Mouse (Mus musculus): ENCODE results near the gene Mrpl24.

Mrpl24 gene

DNA sequence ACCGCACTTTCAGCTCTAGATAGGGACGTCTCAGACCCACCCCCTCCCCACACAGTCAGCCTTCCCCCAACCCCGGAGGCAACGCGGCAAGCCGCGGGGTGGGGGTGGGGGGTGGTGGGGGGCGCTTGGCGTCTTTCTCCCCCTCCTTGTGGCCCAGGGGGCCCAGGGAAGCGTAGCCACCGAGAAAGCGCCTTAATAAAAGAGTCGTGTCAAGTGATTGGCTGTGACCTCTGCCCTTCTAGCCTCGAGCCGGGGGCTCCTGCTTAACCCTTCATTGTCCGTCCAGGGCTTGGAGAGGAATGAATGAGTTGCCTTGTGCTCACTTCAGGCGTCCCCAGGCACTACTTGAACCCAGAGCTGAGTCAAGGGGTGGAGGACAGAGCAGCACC is 28.5 kb downstream of the Mrpl24 start:
- no peak for DNase-seq (ENCODE audit: low spot score)

DNA sequence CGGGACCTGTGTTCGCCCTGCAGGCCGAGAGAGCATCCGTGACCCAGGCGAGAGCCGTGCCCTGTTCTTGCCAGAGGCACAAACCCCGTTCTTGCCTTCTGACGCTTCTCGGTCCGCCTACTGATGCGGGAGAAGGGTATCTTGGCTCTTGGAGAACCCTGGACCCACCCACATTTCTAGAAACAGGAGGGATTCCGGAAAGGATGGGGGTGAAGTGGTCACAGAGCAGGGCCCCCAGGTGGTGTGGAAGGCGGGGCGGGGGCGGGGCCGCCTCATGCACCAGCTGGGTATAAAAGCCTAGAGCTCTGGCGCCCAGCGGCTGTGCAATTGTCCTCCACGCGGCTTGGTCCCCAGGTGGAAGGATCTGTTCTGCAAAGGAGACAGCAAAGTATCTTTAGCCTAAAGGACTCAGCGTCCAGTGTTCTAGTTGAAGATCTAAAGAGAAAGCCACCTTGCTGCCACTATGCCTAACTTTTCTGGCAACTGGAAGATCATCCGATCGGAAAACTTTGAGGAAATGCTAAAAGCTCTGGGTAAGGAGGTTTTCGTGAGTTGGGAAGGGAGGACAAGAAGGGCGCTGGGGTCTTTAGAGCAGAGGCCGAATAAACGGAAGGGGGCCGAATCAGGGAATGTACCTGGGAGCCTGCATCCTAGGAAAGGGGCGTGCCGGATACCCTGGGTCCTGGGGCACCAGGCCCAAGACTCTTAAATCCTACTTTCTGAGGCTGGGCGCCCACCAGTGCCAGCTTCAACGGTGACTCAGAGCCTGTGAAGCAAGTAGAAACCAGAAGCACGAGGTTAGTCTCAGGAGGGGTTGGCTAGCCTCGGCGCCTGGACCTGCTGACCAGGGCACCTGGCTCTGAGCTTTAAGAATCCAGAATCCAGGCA is 29.3 kb downstream of the Mrpl24 start, which contains the start of gene Crabp2:
Crabp2 (plus strand) TSS at position 289 of the 888 bp plus-strand sequence.
- DNase-seq (ENCODE audit: low spot score): no peak

DNA sequence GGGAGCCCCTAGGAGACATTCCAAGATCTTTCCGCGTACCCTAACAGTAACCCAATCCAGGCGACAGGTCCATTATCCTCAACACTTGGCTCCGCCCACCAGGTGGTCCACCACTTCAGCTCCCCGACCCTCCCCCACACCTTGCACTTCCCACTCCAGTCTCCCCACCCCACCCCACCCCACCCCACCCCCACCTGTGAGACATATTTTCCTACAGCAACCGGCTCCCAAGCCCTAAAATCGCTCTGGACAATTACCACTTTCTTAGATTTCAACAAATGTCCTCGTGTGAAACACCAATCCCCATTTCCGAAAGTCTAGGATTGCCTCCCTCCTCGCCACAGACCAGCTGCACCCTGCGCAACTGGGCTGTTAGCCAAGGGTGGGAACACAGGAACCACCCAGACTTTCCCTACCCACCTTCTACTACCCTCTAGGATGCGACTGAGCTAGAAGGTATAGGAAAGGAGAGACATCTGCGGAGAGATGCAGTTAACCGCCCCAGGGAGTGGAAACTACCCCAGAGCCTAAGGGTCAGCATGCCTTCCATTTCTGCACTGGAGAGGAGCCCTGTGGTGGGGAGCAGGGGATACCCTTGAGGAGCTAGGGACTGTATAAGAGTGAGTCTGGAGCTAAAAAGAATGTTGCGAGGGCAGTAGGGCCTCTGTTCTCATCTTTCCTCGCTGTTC is 30.1 kb downstream of the Mrpl24 start:
- no peak for DNase-seq (ENCODE audit: low spot score)

DNA sequence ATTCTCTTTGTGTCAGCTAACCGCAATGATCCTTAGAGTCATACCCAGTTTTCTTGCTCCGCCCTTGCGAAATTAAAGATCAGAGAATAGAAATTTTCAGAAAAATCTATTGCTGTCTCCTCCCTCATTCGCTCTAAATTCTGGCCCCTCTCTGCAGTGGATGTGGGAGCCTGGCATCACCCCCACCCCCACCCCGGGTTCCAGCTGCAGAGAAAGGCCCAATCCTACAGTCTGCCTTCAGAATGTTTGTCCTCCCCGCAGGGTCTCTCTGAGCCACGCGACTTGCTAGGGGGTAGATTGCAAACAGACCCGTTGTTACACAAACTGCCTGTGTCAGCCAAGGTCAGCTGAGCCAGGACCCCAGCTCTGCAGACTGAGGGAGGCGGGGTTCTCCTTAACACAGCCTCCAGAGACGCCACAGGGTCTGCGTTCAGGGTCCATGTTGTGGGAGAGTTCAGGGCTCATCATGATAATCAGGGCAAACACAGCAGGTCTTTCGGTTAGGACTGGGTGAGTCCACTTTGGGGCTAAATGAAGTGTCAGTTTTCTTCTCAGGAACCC is 30.7 kb downstream of the Mrpl24 start:
- no peak for DNase-seq (ENCODE audit: low spot score)

DNA sequence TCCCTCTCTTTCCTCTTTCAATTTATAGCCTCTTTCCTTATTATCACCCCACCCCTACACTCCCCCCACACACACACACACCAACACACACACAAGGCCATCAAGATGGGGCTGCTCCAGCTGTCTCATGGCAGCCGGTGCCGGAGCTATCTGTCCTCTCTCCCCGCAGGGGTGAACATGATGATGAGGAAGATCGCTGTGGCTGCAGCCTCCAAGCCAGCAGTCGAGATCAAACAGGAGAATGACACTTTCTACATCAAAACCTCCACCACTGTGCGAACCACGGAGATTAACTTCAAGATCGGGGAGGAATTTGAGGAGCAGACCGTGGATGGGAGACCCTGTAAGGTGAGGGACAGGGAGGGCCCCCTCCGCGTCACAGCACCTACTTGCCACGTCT is 32.6 kb downstream of the Mrpl24 start:
- DNase-seq (ENCODE audit: low spot score): no peak

DNA sequence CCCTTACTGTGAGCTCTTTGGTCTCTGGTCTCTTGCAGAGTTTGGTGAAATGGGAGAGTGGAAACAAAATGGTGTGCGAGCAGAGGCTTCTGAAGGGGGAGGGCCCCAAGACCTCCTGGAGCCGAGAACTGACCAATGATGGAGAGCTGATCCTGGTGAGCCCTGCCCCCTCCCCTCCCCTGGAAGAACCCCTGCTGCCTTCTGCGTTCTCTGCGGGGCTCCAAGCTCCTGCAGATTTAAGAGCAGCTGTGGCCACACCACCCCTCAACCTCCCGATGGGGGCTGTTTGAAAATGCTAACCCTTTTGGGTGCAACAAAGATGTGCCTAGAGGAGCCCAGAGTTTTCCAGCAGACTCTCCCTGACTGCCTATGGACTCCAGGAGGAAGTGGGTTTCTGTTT is 33.1 kb downstream of the Mrpl24 start:
- no peak for DNase-seq (ENCODE audit: low spot score)

DNA sequence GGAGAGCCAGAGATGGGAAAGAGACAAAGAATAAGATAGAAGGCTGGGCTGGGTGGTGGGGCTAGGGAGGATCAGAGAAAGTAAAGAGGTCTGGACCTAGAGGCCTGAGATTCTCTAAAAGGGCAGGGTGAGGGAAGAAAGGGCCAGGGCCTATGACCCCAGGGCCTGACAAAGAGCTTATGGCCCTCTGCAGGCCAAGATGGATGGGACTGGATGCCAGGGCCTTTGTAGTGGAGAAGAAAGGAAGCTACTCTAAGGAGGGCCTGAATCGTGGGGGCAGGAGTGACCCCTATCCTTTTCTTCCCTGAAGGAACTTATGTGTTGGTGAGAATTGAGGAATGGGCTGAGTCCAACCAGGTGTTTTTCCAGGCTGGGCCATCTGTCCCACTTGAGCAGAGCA is 38.8 kb downstream of the Mrpl24 start:
- DNase-seq (ENCODE audit: low spot score): no peak

DNA sequence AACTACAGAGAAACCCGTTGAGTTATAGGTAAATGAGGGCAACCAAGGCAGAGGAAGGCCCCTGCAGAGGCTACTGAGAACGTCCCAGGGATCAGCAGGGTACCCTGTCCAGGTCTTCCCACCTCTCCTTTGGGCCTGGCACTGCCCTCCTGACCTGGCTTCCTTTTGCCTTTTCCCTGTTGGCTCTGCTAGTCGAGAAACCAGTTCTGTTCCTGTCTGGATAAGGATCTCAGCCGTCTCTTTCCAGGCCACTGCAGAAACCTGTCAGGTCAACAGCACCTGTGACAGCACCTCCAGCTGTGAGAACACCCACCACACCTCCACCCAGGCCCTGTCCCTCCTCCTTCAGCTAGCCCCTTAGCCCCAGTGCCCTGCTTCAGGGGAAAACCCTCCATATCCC is 39.2 kb downstream of the Mrpl24 start:
- no peak for DNase-seq (ENCODE audit: low spot score)

DNA sequence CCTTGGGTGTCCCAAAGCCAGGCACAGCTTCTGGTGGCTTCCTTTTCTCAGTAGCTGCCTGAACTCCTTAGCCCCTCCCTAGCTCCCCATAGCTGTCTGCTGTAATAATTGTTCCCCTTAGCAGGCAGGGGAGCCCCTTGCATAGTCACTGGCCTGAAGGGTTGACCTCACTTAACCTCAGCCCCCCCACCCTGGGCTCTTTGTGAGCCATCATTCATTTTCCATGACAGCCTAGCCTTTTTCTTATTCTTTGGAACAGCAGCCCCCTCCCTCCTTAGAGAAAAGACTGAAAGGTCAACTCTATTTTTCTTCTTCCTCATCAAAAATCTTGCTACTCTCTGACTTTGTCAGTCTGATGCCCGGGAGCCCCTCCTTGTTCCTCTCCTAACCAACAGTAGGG is 39.7 kb downstream of the Mrpl24 start:
- DNase-seq (ENCODE audit: low spot score): no peak

DNA sequence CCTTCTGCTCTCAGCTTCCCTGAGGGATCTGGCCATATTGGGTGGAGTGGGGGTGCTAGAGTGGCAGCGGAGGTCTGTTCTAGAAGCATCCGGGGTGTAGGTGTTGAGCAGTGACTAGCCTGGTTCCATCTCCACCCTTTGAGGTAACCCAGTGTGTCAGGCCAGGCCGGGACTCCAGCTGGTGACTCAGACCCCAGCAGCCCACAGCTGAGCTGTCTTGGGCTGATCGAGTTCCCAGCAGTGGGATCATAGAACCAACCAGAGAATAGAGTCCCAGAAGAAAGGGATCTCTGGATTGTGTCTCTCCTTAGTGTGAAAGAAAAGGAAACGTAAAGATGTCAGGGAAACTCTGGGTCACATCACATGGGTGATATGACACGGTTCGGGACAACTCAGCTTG is 40.1 kb downstream of the Mrpl24 start:
- no peak for DNase-seq (ENCODE audit: low spot score)

DNA sequence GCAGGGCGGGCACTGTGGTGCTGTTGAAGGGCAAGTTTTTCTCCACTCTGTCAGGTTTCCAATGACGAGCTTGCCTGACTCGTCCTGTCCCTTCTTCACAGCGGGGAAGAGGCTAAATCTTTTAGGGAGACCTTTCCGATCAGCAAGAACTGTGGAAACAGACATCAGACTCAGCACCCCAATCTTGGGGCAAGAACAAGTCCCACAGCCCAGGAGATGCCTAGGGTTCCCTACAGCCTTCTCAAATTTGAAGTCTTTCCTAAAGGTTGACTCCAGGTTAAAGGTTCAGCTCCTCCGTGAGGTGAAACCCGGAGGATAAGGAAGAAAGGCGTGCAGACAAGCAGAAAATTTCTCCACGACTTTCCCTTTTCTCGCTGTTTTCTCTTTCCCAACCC is 40.9 kb downstream of the Mrpl24 start:
- DNase-seq (ENCODE audit: low spot score): no peak

DNA sequence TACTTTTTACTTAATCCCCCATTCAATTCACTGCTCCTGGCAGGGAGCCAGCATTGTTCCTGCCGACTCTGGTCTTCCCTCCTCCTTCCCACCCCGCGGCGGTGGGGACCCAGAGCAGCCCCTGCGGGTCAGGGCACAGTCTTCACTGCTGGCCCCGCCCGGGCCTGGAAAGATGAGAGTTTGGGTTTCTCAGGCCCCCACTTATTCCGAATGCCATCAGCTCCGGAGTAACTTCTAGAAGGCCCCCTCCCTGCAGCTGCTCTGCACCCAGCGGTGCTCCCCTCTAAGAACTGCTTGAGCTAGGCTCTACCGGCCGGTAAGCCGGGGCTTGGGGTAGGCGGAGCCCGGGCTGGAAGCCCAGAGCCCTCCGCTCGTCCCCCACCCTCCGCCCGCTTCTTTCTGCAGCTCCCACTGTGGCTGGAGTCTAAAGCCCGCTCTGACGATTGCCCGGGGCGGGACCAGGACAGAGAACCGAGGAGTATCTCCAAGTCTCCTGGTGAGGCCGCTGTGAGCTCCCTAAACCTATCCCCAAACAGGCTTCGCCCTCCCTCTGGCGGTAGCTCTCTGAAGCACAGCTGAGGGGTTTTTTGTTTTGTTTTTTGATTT is 41.4 kb downstream of the Mrpl24 start:
- DNase-seq (ENCODE audit: low spot score): peak; percentile 77

DNA sequence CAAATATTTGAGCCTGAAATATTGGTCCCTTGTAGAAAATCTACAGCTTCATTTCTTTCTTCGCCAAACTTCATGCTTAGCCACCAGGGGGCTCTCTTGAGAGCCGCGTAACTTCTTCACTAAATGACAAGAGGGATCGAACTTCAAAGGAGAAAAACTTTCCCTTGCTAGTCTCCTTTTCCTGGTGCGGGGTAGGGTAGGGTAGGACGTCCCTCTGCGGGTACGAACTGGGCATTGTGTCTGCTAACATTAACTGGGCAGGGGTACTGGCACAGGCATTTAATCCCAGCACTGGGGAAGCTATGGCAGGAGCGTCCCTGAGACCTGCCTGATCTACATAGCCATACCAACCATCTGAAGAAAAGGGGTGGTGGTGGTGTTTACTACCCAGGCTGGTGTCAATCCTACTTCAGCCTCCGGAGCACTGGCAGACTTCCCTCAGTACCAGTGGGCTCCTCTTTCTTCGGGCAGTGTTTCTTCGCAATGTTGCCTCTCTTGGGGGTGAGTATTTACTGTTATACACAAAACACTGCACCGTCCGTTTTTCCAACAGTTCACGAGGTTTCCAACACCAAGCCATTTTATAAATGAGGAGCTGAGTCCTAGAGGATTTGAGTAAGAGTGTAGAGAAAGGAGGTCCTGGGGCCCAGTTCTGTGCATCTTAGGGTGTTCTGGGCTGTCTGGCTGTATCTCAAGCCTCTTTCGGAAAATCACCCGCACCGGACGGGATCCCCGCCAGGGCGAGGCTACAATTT is 51.1 kb downstream of the Mrpl24 start:
- peak; percentile 60 for DNase-seq (ENCODE audit: low spot score)

DNA sequence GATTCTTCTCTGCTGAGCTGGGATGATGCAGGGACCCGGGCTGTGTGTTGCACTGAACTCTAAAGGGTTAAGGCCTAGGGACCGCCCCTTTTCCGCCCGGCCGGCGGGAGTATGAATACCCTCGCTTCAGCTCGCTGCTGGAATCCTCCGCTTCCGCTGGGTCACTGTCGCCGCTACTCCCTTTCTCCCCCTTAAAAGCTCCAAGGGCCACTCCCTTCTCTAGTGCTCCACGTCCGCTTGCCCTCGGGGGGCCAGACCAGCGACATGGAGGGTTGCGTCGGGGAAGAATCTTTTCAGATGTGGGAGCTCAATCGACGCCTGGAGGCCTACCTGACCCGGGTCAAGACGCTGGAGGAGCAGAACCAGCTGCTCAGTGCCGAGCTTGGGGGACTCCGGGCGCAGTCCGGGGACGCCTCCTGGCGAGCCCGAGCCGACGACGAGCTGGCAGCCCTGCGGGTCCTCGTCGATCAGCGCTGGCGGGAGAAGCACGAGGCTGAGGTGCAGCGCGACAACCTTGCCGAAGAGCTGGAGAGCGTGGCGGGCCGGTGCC is 51.7 kb downstream of the Mrpl24 start, which contains the start of gene Nes:
Nes (plus strand) TSS at position 140 of the 550 bp plus-strand sequence.
- peak; percentile 38 for DNase-seq (ENCODE audit: low spot score)

DNA sequence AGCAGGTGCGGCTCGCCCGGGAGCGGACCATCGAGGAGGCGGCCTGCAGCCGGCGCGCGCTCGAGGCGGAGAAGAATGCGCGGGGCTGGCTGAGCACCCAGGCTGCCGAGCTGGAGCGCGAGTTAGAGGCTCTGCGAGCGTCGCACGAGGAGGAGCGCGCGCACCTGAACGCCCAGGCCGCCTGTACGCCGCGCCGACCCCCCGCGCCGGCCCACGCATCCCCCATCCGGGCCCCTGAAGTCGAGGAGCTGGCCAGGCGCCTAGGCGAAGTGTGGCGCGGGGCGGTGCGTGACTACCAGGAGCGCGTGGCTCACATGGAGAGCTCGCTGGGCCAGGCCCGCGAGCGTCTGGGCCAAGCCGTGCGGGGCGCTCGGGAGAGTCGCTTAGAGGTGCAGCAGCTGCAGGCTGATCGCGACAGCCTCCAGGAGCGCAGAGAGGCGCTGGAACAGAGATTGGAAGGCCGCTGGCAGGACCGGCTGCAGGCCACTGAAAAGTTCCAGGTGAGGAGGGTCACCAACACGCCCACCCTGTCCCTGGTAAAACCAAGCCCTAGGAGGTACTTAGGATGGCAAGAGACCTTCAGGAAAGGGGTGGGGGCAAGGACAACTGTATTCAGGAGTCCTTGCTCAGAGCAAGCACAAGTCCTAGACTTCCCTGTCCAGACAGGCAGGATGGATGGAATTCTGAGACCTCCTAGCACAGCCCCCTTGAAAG is 52.3 kb downstream of the Mrpl24 start:
- DNase-seq (ENCODE audit: low spot score): no peak

DNA sequence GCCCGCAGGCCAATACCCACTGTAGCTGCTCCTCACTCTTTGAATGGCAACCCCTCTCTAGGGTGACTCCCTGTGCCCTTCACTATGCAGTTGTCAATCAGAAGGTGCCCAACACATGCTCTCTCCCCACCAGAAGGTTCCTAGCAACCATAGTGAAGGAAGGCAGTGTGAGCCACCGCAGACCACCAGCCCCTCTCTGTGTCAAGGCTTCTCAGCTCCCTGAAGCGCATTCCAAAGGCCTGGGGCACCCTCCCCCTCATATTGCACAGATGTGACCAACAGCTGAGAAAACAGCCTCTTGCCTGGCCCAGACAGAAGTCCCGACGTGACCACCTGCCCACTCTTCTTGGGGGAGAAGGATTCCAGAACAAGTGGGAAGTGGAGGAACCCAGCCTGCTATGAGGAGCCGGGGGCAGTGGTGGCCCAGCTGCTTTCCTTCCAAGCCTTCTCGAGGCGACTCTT is 52.9 kb downstream of the Mrpl24 start:
- no peak for DNase-seq (ENCODE audit: low spot score)

DNA sequence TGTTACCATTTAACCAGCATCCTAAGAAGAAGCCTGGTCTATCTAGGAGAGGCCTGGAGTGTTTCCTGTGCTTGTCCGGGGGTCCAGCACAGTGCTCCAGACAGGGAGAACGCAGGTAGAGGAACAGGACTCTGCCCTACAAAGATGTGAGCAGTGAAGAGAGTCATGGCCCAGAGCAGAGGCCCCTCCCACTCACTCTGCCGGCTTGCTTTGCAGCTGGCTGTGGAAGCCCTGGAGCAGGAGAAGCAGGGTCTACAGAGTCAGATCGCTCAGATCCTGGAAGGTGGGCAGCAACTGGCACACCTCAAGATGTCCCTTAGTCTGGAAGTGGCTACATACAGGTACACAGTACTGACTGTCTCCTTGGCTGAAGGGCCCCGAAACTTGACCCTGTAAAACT is 53.5 kb downstream of the Mrpl24 start:
- no peak for DNase-seq (ENCODE audit: low spot score)

Measured in urinary bladder, postnatal 25 days (tissue).